Mouse (Mus musculus): ENCODE results near the gene Fam114a1.

The Fam114a1 gene

DNA sequence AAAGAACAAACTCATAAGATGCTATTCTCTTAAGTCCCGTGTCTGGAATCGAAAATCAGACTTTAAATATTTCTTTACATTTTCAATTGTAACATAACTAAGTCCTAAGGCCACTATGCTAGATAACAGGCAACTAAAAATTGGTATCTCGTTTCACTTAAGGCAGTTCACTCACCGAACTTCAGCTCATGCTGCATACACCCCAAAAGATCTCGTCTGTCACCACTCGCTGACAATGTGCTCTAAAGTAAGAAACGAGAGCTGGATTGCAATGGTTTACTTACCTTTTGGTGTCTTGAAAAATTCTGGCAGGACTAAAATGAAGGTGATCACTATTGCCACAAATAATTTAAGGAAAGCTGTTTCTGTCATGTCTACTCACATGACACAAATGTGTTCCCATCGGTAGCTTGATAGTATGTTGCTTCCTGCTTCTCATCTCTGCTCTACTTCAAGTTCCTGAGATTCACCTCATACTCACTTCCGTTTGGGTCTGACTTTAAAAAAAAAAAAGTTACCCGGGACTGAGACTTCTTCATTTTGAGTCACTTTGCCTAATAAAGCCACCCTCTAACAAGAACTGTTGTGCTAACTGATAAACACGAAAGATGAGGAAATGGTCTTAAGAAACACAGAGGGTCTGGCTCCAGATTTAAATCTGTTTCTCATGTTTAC lies 121.5 kb downstream of the Fam114a1 start:
- in situ Hi-C loops (cut with MboI; ENCODE audit: unreplicated experiment in 2 of 2): no loop called here
